Mouse (Mus musculus): ENCODE measurements around the gene Fndc8. TPM values are rescaled to one million over a fixed set of nuclear protein-coding genes. Genes with fewer than 3 reads are reported as not detected.
"Not testable (repeated sequence)": the region's sequence is repeated elsewhere in the genome, so short reads cannot be mapped to it uniquely, and the experiment has no call there.

Fndc8 gene
- polyA plus RNA-seq, 1 experiment from 2014 or later: 0.26 TPM

- no peak for DNase-seq (ENCODE audit: low spot score)
These were observed 18.9 kb downstream of the Fndc8 start for GRCm38 (mm10) chr11:82910679-82911389.

- peak; percentile 82 for DNase-seq (ENCODE audit: low spot score)
These were observed 22.9 kb downstream of the Fndc8 start for GRCm38 (mm10) chr11:82914711-82915352.

GRCm38 (mm10) chr11:82920768-82921167 is 28.8 kb downstream of the Fndc8 start:
- no peak for DNase-seq (ENCODE audit: low spot score)

DNA sequence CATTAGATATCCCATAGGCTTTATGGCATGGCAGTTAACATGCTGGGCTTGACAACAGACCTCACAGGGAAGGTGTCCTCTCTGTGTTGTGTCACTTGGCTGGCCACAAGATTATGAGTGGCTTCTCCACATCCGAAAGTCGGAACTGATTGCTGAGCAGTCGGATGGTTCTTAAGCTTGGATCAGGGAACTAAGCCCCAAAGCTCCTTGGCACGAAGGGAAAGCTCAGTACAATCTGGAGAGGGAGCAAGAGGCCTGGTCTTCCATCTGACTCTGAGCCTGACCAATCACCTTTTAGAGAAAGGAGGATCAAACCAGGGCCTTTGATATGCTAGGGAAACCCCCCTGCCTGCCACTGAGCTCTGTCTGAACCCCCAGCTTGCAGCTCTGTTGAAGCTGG is 29.8 kb downstream of the Fndc8 start:
- no peak for DNase-seq (ENCODE audit: low spot score)

- not testable (repeated sequence) for DNase-seq (ENCODE audit: low spot score)
These were observed 32.0 kb downstream of the Fndc8 start for GRCm38 (mm10) chr11:82923910-82924309.

DNA sequence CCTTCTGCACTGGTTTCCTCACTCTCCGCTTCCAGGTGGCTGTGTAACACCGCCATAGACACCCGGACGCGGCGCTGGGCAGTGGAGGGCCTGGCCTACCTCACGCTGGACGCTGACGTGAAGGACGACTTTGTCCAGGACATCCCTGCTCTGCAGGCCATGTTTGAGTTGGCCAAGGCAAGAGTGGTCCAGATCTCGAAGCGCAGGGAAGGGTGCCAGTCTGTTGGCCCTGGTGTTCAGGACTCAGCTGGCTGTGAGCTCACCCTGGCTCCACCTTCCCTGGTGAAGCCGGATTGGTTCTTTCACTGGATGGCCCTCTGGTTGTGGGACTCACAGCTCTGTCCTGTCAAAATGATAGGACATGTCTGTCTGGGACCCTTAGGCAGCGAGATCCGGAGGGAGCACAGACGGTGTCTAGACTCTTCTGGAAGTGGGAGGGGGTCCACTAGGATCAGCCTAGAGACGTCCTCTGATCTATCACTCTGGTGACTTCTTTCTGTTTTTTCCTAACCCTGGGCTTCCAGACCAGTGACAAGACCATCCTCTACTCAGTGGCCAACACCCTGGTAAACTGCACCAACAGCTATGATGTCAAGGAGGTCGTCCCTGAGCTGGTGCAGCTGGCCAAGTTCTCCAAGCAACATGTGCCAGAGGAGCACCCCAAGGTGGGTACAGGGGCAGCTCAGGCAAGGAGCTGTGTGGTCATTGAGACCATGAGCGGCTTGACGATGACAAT is 37.1 kb downstream of the Fndc8 start:
- DNase-seq (ENCODE audit: low spot score): no peak

GRCm38 (mm10) chr11:82929633-82929950 is 37.7 kb downstream of the Fndc8 start:
- DNase-seq (ENCODE audit: low spot score): no peak

GRCm38 (mm10) chr11:82930391-82930955 is 38.5 kb downstream of the Fndc8 start:
- DNase-seq (ENCODE audit: low spot score): not testable (repeated sequence)

DNA sequence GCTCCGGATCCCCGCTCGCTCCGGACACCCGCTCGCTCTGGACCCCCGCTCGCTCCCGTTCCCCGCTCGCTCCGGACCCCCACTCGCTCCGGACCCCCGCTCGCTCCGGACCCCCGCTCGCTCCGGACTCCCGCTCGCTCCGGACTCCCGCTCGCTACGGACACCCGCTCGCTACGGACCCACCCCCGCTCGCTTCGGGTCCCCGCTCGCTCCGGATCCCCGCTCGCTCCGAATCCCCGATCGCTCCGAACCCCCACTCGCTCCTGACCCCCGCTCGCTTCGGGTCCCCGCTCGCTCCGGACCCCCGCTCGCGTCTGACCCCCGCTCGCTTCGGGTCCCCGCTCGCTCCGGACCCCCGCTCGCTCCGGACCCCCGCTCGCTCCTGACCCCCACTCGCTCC is 39.2 kb downstream of the Fndc8 start:
- DNase-seq (ENCODE audit: low spot score): not testable (repeated sequence)

DNA sequence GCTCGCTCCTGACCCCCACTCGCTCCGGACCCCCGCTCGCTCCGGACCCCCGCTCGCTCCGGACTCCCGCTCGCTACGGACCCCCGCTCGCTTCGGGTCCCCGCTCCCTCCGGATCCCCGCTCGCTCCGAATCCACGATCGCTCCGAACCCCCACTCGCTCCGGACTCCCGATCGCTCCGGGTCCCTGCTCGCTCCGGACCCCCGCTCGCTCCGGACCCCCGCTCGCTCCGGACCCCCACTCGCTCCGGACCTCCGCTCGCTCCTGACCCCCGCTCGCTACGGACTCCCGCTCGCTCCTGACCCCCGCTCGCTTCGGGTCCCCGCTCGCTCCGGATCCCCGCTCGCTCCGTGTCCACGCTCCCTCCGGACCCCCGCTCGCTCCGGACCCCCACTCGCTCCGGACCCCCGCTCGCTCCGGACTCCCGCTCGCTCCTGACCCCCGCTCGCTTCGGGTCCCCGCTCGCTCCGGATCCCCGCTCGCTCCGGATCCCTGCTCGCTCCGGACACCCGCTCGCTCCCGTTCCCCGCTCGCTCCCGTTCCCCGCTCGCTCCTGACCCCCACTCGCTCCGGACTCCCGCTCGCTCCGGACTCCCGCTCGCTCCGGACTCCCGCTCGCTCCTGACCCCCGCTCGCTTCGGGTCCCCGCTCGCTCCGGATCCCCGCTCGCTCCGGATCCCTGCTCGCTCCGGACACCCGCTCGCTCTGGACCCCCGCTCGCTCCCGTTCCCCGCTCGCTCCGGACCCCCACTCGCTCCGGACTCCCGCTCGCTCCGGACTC is 39.9 kb downstream of the Fndc8 start:
- not testable (repeated sequence) for DNase-seq (ENCODE audit: low spot score)

DNA sequence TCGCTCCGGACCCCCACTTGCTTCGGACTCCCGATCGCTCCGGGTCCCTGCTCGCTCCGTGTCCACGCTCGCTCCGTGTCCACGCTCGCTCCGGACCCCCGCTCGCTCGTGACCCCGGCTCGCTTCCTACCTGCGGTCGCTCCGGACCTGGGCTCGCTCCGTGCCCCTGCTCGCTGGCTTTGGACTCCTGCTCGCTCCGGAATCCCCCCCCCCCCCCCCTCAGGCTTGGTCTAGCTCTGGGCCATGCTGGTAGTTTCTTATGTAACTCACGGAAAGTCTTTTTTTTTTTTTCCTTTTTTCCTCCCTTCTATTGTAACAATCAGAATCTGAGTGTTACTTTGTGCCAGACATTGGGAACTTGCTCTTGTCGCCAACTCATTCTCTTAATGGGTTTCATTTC is 41.3 kb downstream of the Fndc8 start:
- DNase-seq (ENCODE audit: low spot score): no peak

DNA sequence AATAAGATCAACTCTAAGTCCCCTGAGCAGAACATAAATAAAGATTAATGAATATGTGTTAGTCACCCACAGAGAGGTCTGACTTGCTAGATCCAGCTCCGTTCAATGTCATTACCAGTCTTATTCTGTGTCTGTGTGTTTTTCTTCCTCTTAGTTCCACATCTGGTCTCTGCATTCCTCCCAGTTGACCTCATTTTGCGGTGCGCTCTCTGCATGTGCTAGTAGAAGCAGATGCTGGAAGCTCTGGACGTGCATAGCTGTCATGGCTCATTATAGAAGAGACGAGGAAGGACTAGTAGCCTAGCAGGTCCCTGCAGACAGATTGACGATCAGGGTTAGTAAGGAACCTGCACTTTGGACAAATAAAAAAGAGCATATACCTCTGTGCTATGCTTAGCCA is 51.4 kb downstream of the Fndc8 start:
- peak; percentile 52 for DNase-seq (ENCODE audit: low spot score)

GRCm38 (mm10) chr11:82945636-82946035 is 53.7 kb downstream of the Fndc8 start:
- no peak for DNase-seq (ENCODE audit: low spot score)

GRCm38 (mm10) chr11:82947457-82947856 is 55.5 kb downstream of the Fndc8 start:
- peak; percentile 78 for DNase-seq (ENCODE audit: low spot score)

DNA sequence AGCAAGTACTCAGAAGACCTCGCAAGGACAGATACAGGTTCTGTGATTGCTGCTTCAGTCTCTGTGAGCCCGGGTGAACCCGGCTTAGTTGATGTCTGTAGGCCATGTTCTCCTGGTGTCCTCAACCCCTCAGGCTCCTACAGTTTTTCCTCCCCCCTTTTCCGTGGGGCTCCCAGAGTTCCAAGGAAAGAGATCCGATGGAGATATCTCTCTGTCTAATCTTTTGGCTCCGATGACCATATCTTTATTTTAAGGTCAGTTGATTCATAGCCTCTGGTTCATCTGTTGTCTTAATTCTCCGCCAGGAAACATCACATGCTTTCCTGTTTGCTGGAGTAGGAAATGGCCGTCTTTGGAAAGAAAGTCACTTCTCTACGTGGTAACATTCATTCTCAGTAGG is 57.1 kb downstream of the Fndc8 start:
- no peak for DNase-seq (ENCODE audit: low spot score)

Other genes with a start within 250 kb of the Fndc8 start
- gene Cct6b, start 127.8 kb upstream of the Fndc8 start, polyA plus RNA-seq (2015; fragmentation: Nextera tagmentation; extraction: Ambion mirVana): 0.51 and 0.76 TPM in 2 replicates
- 38.1 and 39.5 TPM in 2 replicates for gene Zfp830, start 127.8 kb upstream of the Fndc8 start, polyA plus RNA-seq (2015; fragmentation: Nextera tagmentation; extraction: Ambion mirVana)
- gene Lig3, start 111.0 kb upstream of the Fndc8 start, polyA plus RNA-seq (2015; fragmentation: Nextera tagmentation; extraction: Ambion mirVana): 19.8 and 21.5 TPM in 2 replicates
- gene Rffl, start 20.9 kb upstream of the Fndc8 start, polyA plus RNA-seq (2015; fragmentation: Nextera tagmentation; extraction: Ambion mirVana): 15.8 TPM in 2 replicates
- gene Rad51d, start 1.5 kb upstream of the Fndc8 start, polyA plus RNA-seq (2015; fragmentation: Nextera tagmentation; extraction: Ambion mirVana): 19.2 and 22.4 TPM in 2 replicates
- 36.1 and 37.6 TPM in 2 replicates for gene Nle1, start 16.3 kb downstream of the Fndc8 start, polyA plus RNA-seq (2015; fragmentation: Nextera tagmentation; extraction: Ambion mirVana)
- gene Unc45b, start 18.4 kb downstream of the Fndc8 start, polyA plus RNA-seq (2015; fragmentation: Nextera tagmentation; extraction: Ambion mirVana): 1.0 and 1.7 TPM in 2 replicates
- gene Slfn5, start 59.2 kb downstream of the Fndc8 start, polyA plus RNA-seq (2015; fragmentation: Nextera tagmentation; extraction: Ambion mirVana): 8.9 and 10.6 TPM in 2 replicates
- 5.8 and 7.7 TPM in 2 replicates for gene Slfn9, start 99.7 kb downstream of the Fndc8 start, polyA plus RNA-seq (2015; fragmentation: Nextera tagmentation; extraction: Ambion mirVana)
- gene Slfn8, start 128.7 kb downstream of the Fndc8 start, polyA plus RNA-seq (2015; fragmentation: Nextera tagmentation; extraction: Ambion mirVana): 5.9 and 7.1 TPM in 2 replicates
- gene Slfn2, start 173.0 kb downstream of the Fndc8 start, polyA plus RNA-seq (2015; fragmentation: Nextera tagmentation; extraction: Ambion mirVana): 129 and 142 TPM in 2 replicates
- gene Slfn1, start 224.7 kb downstream of the Fndc8 start, polyA plus RNA-seq (2015; fragmentation: Nextera tagmentation; extraction: Ambion mirVana): 3.0 and 4.1 TPM in 2 replicates